Mouse (Mus musculus) c-Kit-positive CD71-positive TER-119-negative erythroid progenitor cells, embryonic 14.5 days (primary cell): ENCODE results near the gene Il21r.

ENCODE experiments used
- DNase-seq: peaks from one replicate; pipeline ENCODE4 v3.0.0-alpha.2; 2013; ENCODE audit warnings: low read depth

The Il21r gene

GRCm38 (mm10) chr7:125574832-125575231, 28.4 kb upstream of the Il21r start:
- DNase-seq: no peak

DNA sequence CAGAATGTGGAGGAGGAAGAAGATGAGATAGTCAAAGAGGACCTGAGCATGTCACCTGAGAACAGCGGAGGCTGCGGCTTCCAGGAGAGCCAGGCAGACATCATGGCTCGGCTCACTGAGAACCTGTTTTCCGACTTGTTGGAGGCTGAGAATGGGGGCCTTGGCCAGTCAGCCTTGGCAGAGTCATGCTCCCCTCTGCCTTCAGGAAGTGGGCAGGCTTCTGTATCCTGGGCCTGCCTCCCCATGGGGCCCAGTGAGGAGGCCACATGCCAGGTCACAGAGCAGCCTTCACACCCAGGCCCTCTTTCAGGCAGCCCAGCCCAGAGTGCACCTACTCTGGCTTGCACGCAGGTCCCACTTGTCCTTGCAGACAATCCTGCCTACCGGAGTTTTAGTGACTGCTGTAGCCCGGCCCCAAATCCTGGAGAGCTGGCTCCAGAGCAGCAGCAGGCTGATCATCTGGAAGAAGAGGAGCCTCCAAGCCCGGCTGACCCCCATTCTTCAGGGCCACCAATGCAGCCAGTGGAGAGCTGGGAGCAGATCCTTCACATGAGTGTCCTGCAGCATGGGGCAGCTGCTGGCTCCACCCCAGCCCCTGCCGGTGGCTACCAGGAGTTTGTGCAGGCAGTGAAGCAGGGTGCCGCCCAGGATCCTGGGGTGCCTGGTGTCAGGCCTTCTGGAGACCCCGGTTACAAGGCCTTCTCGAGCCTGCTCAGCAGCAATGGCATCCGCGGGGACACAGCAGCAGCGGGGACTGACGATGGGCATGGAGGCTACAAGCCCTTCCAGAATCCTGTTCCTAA, 27.3 kb upstream of the Il21r start:
- no peak for DNase-seq

DNA sequence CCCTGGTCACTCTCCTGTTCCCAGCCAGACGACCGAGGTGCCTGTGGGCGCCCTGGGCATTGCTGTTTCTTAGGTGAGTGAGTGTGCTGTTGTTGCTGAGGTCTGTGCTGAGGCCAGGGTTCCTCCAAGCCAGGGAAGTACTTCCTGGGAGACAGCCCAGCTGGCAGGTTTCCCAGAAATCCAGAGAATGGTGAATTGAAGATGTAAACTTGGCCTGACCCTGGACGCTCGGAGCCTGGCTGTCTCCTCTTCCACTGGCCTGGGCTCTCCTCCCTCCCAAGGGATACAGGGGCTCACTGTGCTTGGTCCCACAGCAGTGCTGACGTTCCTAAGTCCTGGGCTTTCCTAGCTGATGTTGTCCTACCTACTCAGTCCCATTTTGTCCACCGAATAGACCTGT, 26.2 kb upstream of the Il21r start:
- DNase-seq: no peak

GRCm38 (mm10) chr7:125577486-125578088, 25.6 kb upstream of the Il21r start:
- no peak for DNase-seq

DNA sequence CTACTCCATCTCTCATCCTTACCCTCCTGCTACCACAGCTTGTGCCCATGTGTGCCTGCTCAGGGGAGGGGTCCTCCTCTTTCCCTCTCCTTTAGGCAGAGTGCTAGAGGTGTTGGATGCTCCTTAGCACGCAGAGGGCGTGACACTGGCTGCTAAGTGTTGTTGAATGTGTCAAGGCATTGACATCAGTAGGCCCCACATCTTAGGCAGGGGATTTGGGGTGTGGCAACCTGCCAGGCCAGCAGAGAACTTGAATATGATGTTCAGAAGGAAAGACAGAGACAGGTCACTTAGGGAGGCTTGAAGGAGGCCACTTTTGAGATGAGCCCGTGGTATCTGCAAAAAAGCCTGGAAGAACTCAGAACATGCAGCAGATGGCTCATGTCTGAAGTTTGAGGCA, 25.1 kb upstream of the Il21r start:
- DNase-seq: no peak

- no peak for DNase-seq
These were observed 23.5 kb upstream of the Il21r start for GRCm38 (mm10) chr7:125579545-125580219.

- DNase-seq: no peak
These were observed 23.0 kb upstream of the Il21r start for GRCm38 (mm10) chr7:125580220-125580549.

- DNase-seq: no peak
These were observed 22.5 kb upstream of the Il21r start for GRCm38 (mm10) chr7:125580625-125581316.

- DNase-seq: peak; percentile 56
These were observed 21.9 kb upstream of the Il21r start for GRCm38 (mm10) chr7:125581317-125581672.

GRCm38 (mm10) chr7:125583325-125584004, 19.8 kb upstream of the Il21r start:
- no peak for DNase-seq

- no peak for DNase-seq
These were observed 19.2 kb upstream of the Il21r start for GRCm38 (mm10) chr7:125584005-125584369.

DNA sequence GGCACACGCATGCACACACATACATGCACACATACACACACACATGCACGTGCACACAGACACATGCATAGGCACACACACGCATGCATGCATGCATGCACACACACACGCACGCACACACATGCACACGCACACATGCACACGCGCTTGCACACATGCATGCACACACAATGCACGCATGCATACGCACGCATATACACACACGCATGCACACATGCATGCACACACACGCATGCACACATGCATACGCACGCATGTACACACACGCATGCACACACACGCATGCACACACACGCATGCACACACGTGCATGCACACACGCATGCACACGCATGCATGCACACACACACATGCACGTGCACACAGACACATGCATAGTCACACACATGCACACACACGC, 16.9 kb upstream of the Il21r start:
- no peak for DNase-seq

DNA sequence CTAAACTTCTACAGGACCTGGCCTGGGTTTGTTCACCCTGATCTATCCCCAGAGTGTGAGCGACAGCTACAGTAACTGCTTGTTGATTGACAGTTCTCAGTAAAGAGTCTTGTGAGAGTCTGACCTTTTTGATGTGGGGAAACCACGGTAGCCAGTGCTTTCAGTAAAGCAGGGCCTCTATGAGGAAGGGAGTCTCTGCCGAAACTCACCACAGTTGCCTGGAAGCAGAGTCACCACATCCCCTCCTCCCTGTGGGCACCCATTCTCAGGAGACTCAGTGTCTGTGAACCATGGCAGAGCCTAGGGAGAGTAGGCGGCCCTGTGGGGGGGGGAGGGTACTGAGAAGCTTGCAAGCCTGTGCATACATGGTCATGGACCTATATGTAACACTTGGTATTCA, 14.5 kb upstream of the Il21r start:
- no peak for DNase-seq

DNA sequence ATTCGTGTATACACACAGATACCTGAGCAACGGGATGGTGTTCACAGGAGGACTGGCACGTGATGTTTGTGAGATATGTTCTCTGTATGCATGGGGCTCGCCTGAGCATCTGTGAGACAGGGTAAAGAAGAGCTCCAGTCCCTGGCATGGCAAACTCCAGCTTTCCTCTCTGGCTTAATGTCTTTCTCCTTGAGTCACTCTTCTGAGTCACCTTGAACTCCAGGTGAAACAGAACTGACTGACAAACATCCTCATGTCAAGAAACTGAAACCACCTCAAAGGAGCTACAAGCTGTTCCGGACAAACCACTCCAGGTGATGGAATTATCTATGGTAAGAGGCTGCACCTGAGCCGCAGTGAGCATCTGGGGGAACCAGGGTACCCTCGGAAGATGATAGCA, 13.3 kb upstream of the Il21r start:
- DNase-seq: no peak

DNA sequence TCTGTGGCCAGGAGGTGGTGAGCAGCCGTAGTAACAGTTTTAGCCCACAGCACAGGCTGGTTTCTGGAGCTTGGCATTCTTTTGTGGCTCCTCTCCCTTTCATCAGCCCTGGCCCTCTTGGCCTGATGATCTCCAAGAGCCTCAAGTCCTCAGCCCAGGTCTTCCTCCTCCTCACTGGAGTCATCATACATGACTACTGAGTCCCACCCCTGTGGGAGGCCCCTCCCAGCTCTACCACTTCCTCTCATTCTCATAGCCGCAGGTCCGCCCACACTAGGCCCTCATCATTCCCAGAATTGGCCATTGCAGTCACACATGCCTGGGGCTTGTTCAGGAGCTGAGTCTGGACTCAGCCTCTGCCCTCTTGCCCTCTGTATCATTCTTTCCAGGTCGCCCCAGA, 9.4 kb upstream of the Il21r start:
- DNase-seq: no peak

DNA sequence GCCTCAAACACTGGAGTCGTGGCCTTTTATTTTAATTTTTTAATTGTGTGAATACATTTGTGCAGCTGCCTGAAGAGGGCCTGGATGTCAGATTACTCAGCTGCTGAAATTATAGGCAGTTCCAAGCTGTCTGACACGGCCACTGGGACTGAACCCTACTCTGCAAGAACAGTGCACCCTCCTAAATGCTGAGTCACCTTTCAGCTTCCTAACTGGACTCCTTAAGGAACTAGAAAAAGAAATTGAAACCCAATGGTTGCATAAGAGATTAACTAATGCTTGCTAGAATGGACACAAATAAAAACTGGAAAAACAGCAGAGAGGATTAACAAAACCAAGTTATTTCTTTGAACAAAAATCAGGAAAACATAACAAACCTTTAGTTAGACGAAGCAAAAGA, 6.8 kb upstream of the Il21r start:
- DNase-seq: no peak

DNA sequence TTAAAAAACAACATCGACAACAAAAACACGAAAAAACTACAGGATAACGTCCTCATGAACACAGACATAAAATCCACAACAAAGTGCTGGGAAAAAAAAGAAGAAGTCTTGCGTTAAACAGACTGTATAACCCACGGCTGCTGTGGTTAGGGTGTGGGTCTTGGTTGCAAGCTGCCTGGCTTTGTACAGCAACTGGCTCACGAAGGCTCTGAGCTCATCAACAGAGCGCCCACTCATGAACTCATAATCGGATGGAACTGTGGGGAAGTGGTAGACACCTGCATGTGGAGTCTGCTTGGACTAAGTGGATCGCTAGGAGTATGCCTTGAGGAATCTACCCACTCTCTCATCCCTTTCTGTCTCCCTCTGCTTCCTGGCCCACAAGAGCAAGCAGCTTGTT, 6.1 kb upstream of the Il21r start:
- DNase-seq: no peak

DNA sequence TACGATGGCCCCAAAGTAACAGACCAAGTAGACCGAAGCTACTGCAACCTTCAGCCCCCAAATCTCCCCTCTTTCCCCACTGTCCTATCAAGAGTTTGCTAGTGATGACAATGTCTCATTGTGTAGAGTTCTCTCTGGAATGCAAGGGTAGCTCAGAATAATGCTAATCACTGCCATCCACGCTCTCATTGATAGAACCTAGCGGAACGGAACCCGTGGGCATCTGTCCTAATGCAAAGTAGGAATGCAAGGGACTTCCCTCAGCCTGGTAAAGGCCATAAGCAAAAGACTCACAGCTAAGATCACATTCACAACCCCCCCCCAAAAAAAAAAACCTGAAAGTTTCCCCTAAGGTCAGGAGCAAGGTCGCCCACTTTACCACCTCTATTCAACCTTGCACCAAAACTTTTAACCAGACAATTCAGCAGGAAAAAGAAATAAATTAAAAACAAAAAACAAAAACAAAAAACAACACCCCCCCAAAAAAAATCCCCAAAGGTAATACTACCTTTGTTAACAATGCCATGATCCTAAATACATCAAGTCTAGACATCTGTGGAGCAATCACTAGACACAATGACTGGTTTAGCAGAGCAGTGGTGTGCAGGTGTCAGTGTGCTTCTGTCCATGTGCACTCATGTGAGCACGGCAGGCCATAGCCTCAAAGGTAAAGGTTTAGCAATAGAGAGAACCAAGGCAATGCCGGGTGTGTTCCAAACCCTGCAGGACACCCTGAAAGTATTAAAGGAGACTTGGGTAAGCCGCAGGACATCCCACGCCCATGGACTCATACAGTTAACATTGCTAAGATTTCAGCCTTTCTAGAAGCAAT, 5.5 kb upstream of the Il21r start:
- DNase-seq: no peak

DNA sequence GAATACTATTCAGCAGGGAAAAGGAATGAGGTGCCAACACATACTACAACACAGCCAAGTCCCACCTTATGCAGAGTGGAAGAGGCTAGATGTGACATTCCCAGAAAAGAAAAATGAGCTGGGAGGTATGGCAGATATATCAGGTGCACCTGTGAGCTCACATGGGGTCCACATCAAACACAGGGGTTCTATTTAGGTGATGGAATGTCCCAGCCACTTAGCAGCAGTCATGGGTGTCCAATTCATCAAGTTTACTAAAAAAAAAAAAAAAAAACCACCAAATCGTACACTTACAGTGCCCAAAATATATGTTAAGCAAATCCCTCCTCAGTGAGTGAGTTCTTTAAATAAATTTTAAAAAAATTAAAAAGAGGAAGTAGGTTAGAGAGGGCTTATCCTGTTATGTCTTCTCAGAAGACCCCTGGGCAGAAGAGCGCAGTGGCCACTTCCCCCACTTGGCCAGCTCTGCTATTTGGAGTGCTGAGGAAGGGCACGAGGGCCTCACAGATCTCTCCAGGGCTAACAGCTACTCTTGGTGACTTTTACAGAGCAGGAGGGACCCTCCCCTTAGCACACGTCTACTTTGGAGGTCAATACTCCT, 3.8 kb upstream of the Il21r start:
- no peak for DNase-seq

DNA sequence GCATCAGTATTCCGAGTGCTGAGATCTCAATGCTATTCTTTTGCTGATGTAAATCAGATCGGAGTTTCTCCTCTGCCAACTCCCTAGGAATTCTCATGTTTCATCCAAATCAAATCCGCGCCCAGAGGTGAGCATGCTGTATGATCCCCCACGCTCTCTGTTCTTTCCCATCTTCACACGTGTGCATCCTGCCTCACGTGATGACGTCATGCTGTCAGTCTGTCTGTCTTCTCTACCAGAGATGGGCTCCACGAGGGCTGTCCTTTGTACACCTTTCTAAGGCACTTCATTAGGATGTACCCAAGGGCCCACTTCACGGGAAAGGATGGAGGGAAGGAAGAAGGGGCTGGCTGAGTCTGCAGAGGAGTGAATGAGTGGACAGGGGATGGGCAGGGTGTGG, 3.1 kb upstream of the Il21r start:
- no peak for DNase-seq

DNA sequence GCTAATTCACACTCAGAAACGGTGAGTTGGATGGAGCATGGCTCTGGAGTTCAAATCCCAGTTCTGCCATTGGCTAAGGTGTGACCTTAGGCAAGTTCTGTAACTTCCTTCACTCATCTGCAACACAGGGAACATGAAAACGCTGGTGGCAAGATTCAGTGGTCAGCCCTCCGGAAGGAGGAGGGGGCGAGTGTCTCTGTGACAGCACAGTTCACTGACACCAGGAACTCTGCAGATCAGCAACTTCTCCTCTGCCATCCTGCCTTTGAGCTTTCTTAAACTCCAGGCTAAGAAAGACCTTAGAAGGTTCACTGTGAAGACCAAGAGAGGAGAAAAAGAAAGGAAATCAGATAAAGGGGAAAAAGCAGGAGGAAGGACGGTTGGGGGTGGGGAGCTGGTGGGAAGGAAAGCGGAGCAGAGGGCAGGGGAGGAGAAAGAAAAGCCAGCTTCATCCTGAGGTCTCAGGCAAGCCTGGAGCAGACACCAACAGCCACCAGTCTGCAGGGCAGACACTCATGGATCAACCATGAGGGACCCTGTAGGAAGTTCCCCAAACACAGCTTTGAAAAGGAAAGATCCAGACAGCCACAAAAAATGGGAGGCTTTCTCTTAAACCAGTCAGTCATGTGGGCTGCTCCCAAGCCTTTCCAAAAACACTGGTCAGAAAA, 2.5 kb upstream of the Il21r start:
- no peak for DNase-seq
